Mouse (Mus musculus): Measurements from ENCODE around the gene B3galt6. TPM values are rescaled to one million over a fixed set of nuclear protein-coding genes. Genes with fewer than 3 reads are reported as not detected.

The B3galt6 gene
- 5.6 TPM for polyA plus RNA-seq (2014; fragmentation: Illumina TruSeq; extraction: RNeasy Lipid Tissue Mini Kit (QIAGEN cat#74804); ENCODE audit: low read depth, low replicate concordance)

DNA sequence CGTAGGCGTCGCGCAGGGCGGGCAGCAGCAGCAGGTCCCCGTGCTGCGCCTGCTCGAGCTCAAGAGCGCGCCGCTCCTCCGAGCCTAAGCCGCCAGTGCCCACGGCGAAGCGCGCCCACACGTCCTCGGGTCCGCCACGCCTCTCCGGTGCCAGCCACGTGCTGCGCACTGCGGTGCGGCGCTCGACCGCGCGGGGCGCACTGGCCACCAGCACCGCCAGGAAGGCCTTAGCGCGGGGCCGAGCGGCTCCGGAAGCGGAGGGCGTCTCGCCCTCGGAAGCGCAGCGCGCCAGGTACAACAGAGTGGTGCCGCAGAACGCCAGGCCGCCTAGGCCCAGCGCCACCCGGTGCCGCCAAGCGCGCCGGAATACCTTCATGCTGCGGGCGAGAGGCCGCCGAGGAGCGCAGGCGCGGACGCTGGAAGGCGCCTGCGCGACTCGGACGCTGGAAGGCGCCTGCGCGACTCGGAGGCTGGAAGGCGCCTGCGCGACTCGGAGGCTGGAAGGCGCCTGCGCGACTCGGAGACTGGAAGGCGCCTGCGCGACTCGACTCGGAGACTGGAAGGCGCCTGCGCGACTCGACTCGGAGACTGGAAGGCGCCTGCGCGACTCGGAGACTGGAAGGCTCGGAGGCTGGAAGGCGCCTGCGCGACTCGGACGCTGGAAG lies at the start of gene B3galt6, which contains the start of gene Sdf4:
B3galt6 (minus strand) TSS at position 409 of the 665 bp plus-strand sequence.
Sdf4 (plus strand) TSS at position 632 of the 665 bp plus-strand sequence.

DNA sequence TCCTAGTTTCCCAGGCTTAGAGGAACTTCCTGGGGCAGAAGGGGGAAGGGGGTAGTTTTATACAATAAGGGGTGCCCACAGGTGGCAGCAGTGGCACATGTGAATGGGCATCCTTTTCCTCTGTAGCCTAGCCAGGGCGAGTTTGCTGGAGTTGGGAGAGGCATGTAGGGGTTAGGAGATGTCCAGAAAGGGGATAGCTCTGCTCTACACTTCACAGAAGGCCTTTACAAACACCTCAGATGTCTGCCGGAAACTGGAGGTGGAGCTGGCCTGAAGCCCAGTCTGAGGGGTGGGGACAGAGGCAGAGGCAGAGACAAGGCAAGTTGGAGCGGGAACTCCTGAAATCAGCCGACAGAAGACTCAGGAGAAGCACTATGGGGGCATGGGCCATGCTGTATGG lies 33.6 kb upstream of the B3galt6 start, which contains the start of gene Tnfrsf18:
Tnfrsf18 (plus strand) TSS at position 152 of the 400 bp plus-strand sequence.

DNA sequence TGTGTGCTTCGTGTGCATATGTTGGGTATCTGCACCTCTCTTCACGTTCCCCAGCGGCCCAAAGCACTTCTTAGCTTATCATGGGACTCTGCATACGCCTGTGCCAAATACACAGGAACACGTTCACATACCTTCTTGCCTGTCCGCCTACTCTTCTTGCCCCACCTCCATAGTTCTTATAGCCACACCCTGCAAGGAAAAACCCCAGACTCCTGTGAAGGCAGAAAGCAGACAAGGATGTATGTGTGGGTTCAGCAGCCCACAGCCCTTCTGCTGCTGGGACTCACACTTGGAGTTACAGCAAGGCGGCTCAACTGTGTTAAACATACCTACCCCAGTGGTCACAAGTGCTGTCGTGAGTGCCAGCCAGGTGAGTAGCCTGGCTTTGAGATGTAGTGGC lies 21.2 kb upstream of the B3galt6 start, which contains the start of gene Tnfrsf4:
Tnfrsf4 (plus strand) TSS at position 207 of the 400 bp plus-strand sequence.

DNA sequence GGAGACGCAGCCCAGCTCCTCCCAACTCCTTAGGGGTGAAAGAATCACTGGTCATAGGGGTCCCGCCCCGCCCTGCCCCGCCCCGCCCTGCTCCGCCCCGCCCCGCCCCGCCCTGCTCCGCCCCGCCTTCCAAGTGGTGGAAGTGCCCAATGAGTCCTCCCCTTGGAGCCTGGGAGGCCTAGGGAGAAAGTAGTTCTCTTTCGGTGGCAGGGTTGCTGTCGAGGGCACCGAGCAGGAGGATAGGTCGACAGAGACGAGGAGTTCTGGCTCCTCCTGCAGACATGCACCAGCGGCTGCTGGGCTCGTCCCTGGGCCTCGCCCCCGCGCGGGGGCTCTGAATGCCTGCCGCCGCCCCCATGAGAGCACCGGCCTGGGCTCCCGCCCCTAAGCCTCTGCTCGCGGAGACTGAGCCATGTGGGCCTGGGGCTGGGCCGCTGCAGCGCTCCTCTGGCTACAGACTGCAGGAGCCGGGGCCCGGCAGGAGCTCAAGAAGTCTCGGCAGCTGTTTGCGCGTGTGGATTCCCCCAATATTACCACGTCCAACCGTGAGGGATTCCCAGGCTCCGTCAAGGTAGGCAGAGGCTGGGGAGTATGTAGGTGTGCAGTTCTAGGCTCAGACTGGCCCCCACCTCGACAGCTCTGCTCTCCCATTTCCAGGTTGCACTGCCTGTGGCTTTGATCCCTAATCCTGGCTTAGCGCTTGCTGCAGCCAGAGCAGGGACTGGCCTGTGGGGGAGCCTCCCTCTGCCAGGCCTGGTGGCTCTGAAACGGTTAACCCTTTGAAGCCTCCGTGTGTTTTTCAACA lies 30.1 kb downstream of the B3galt6 start, which contains the start of gene C1qtnf12:
C1qtnf12 (plus strand) TSS at position 152 of the 805 bp plus-strand sequence.

DNA sequence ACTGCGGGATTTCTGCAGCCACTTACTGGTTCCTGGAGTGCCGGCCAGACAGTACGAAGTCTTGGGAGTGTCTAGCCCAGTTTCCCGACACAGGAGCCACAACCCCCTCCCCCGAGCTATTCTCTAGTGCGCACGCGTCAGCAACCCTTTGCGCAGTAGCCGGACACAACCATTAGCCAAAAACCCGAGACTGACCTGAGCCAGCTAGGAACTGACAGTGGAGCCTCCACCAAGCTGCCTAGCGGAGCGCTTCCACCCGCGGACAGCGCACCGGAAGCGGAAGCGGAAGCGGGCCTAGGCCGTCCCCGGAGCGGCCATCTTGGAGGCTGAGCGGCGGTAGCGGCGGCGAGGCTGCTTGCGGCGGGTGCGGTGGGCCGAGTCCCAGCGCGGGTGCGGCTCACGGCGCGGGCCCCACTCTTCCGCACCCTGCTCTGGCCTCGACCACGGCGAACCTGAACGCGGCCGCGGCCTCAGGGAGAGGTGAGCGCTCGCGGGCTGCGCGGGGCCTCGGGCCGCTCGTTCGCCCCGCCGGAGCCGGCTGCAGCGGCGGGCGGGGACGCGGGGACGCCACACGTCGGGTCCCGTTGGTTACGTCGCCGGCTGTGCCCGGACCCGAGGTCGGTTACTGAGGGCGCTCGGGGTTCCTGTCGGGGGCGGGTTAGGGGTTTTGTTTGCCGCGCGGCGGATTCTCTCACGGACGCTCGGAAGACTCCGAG lies 48.8 kb downstream of the B3galt6 start, which contains the start of gene Ube2j2:
Ube2j2 (plus strand) TSS at position 298 of the 716 bp plus-strand sequence.

Other genes starting within 250 kb of the B3galt6 start
- 5.9 TPM for gene Atad3a, start 231.6 kb downstream of the B3galt6 start, polyA plus RNA-seq (2014; fragmentation: Illumina TruSeq; extraction: RNeasy Lipid Tissue Mini Kit (QIAGEN cat#74804); ENCODE audit: low read depth, low replicate concordance)
- 3.3 TPM for gene Vwa1, start 218.0 kb downstream of the B3galt6 start, polyA plus RNA-seq (2014; fragmentation: Illumina TruSeq; extraction: RNeasy Lipid Tissue Mini Kit (QIAGEN cat#74804); ENCODE audit: low read depth, low replicate concordance)
- gene Tmem88b, start 206.8 kb downstream of the B3galt6 start, polyA plus RNA-seq (2014; fragmentation: Illumina TruSeq; extraction: RNeasy Lipid Tissue Mini Kit (QIAGEN cat#74804); ENCODE audit: low read depth, low replicate concordance), result 2.2 TPM
- not detected for gene Ankrd65, start 202.2 kb downstream of the B3galt6 start, polyA plus RNA-seq (2014; fragmentation: Illumina TruSeq; extraction: RNeasy Lipid Tissue Mini Kit (QIAGEN cat#74804); ENCODE audit: low read depth, low replicate concordance)
- gene Mrpl20, start 189.8 kb downstream of the B3galt6 start, polyA plus RNA-seq (2014; fragmentation: Illumina TruSeq; extraction: RNeasy Lipid Tissue Mini Kit (QIAGEN cat#74804); ENCODE audit: low read depth, low replicate concordance), result 87.6 TPM
- 37.9 TPM for gene Ccnl2, start 180.2 kb downstream of the B3galt6 start, polyA plus RNA-seq (2014; fragmentation: Illumina TruSeq; extraction: RNeasy Lipid Tissue Mini Kit (QIAGEN cat#74804); ENCODE audit: low read depth, low replicate concordance)
- 6.3 TPM for gene Aurkaip1, start 161.4 kb downstream of the B3galt6 start, polyA plus RNA-seq (2014; fragmentation: Illumina TruSeq; extraction: RNeasy Lipid Tissue Mini Kit (QIAGEN cat#74804); ENCODE audit: low read depth, low replicate concordance)
- 43.1 TPM for gene Mxra8, start 153.0 kb downstream of the B3galt6 start, polyA plus RNA-seq (2014; fragmentation: Illumina TruSeq; extraction: RNeasy Lipid Tissue Mini Kit (QIAGEN cat#74804); ENCODE audit: low read depth, low replicate concordance)
- 3.0 TPM for gene Dvl1, start 145.2 kb downstream of the B3galt6 start, polyA plus RNA-seq (2014; fragmentation: Illumina TruSeq; extraction: RNeasy Lipid Tissue Mini Kit (QIAGEN cat#74804); ENCODE audit: low read depth, low replicate concordance)
- gene Tas1r3, start 129.3 kb downstream of the B3galt6 start, polyA plus RNA-seq (2014; fragmentation: Illumina TruSeq; extraction: RNeasy Lipid Tissue Mini Kit (QIAGEN cat#74804); ENCODE audit: low read depth, low replicate concordance), result not detected
- 6.4 TPM for gene Cptp, start 123.2 kb downstream of the B3galt6 start, polyA plus RNA-seq (2014; fragmentation: Illumina TruSeq; extraction: RNeasy Lipid Tissue Mini Kit (QIAGEN cat#74804); ENCODE audit: low read depth, low replicate concordance)
- 1.9 TPM for gene Ints11, start 123.1 kb downstream of the B3galt6 start, polyA plus RNA-seq (2014; fragmentation: Illumina TruSeq; extraction: RNeasy Lipid Tissue Mini Kit (QIAGEN cat#74804); ENCODE audit: low read depth, low replicate concordance)
- 1.4 TPM for gene Pusl1, start 100.9 kb downstream of the B3galt6 start, polyA plus RNA-seq (2014; fragmentation: Illumina TruSeq; extraction: RNeasy Lipid Tissue Mini Kit (QIAGEN cat#74804); ENCODE audit: low read depth, low replicate concordance)
- gene Acap3, start 100.8 kb downstream of the B3galt6 start, polyA plus RNA-seq (2014; fragmentation: Illumina TruSeq; extraction: RNeasy Lipid Tissue Mini Kit (QIAGEN cat#74804); ENCODE audit: low read depth, low replicate concordance), result 0.97 TPM
- 50.5 TPM for gene Ube2j2, start 48.8 kb downstream of the B3galt6 start, polyA plus RNA-seq (2014; fragmentation: Illumina TruSeq; extraction: RNeasy Lipid Tissue Mini Kit (QIAGEN cat#74804); ENCODE audit: low read depth, low replicate concordance)
- 28.0 TPM for gene C1qtnf12, start 30.3 kb downstream of the B3galt6 start, polyA plus RNA-seq (2014; fragmentation: Illumina TruSeq; extraction: RNeasy Lipid Tissue Mini Kit (QIAGEN cat#74804); ENCODE audit: low read depth, low replicate concordance)
- gene Sdf4, start 223 bp upstream of the B3galt6 start, polyA plus RNA-seq (2014; fragmentation: Illumina TruSeq; extraction: RNeasy Lipid Tissue Mini Kit (QIAGEN cat#74804); ENCODE audit: low read depth, low replicate concordance), result 121 TPM
- gene Tnfrsf4, start 21.2 kb upstream of the B3galt6 start, polyA plus RNA-seq (2014; fragmentation: Illumina TruSeq; extraction: RNeasy Lipid Tissue Mini Kit (QIAGEN cat#74804); ENCODE audit: low read depth, low replicate concordance), result not detected
- not detected for gene Tnfrsf18, start 33.5 kb upstream of the B3galt6 start, polyA plus RNA-seq (2014; fragmentation: Illumina TruSeq; extraction: RNeasy Lipid Tissue Mini Kit (QIAGEN cat#74804); ENCODE audit: low read depth, low replicate concordance)
- gene Ttll10, start 66.8 kb upstream of the B3galt6 start, polyA plus RNA-seq (2014; fragmentation: Illumina TruSeq; extraction: RNeasy Lipid Tissue Mini Kit (QIAGEN cat#74804); ENCODE audit: low read depth, low replicate concordance), result 0.61 TPM
- 1.5 TPM for gene 9430015G10Rik, start 117.3 kb upstream of the B3galt6 start, polyA plus RNA-seq (2014; fragmentation: Illumina TruSeq; extraction: RNeasy Lipid Tissue Mini Kit (QIAGEN cat#74804); ENCODE audit: low read depth, low replicate concordance)
- gene Rnf223, start 137.9 kb upstream of the B3galt6 start, polyA plus RNA-seq (2014; fragmentation: Illumina TruSeq; extraction: RNeasy Lipid Tissue Mini Kit (QIAGEN cat#74804); ENCODE audit: low read depth, low replicate concordance), result not detected
- gene Agrn, start 204.8 kb upstream of the B3galt6 start, polyA plus RNA-seq (2014; fragmentation: Illumina TruSeq; extraction: RNeasy Lipid Tissue Mini Kit (QIAGEN cat#74804); ENCODE audit: low read depth, low replicate concordance), result 20.3 TPM
- gene Isg15, start 208.2 kb upstream of the B3galt6 start, polyA plus RNA-seq (2014; fragmentation: Illumina TruSeq; extraction: RNeasy Lipid Tissue Mini Kit (QIAGEN cat#74804); ENCODE audit: low read depth, low replicate concordance), result not detected
- gene AW011738, start 210.7 kb upstream of the B3galt6 start, polyA plus RNA-seq (2014; fragmentation: Illumina TruSeq; extraction: RNeasy Lipid Tissue Mini Kit (QIAGEN cat#74804); ENCODE audit: low read depth, low replicate concordance), result 0.77 TPM
- gene Perm1, start 223.2 kb upstream of the B3galt6 start, polyA plus RNA-seq (2014; fragmentation: Illumina TruSeq; extraction: RNeasy Lipid Tissue Mini Kit (QIAGEN cat#74804); ENCODE audit: low read depth, low replicate concordance), result 2.7 TPM
- 2.0 TPM for gene Plekhn1, start 242.2 kb upstream of the B3galt6 start, polyA plus RNA-seq (2014; fragmentation: Illumina TruSeq; extraction: RNeasy Lipid Tissue Mini Kit (QIAGEN cat#74804); ENCODE audit: low read depth, low replicate concordance)
- 4.9 TPM for gene Noc2l, start 243.4 kb upstream of the B3galt6 start, polyA plus RNA-seq (2014; fragmentation: Illumina TruSeq; extraction: RNeasy Lipid Tissue Mini Kit (QIAGEN cat#74804); ENCODE audit: low read depth, low replicate concordance)